Mouse (Mus musculus): ENCODE data around the gene Pex16.
A peak's percentile ranks its signal among the peaks of the same experiment; 100 is the strongest.

The Pex16 gene

DNA sequence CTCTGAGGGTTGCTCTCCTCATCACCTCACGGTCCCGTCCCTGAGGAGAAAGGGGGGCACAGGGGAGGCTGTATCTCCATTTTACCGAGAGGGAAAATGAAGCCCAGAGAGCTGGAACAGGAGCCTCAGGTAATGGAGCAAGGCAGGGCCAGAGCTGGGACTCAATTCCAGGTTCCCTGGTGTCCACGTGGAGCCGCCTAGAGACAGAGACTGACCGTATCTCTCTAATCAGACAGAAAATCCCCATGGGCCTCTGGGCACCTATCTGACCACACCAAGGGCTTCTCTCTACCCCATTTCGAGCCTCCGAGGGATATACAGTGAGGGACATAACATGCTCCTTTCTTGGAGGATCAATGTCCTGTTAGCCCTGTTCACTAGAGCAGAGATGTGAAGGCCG is 48.7 kb downstream of the Pex16 start:
- no peak for DNase-seq

DNA sequence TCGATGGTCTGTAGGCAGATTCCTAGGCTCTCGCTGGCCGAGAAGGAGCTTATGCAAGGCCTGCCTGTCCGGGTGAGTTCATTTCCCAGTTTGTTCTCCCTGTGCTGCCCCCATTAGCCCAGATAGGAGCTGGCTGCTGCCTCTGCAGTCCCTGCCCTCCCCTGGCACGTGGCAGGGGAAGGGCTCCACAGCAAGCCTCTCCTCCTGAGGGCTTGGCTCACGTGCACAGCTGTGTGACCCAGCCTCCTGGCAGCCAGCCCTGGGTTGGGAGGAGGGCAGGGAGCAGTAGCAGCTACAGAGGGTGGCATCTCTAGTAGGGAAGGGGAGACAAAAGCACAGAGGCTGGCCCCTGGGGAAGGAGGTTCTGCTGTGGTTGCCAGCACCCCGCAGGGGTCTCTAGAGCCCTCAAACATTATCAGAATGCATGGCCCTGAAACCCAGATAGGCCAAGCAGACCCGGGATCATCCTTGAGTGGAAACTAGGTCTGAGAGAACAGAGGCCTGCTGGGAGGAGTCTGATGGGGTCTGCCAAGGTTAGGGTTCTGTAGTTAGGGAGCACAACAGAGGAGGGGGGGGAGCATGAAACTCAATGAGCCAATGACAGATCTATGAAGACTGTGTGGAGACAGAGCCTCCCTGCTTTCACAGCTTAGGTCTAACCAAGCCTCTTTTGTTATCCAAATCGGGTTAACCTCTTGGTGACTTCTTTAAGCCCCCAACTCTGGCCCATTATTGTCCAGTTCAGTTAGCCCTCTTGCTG is 49.4 kb downstream of the Pex16 start:
- peak; percentile 80 to 85 for DNase-seq

DNA sequence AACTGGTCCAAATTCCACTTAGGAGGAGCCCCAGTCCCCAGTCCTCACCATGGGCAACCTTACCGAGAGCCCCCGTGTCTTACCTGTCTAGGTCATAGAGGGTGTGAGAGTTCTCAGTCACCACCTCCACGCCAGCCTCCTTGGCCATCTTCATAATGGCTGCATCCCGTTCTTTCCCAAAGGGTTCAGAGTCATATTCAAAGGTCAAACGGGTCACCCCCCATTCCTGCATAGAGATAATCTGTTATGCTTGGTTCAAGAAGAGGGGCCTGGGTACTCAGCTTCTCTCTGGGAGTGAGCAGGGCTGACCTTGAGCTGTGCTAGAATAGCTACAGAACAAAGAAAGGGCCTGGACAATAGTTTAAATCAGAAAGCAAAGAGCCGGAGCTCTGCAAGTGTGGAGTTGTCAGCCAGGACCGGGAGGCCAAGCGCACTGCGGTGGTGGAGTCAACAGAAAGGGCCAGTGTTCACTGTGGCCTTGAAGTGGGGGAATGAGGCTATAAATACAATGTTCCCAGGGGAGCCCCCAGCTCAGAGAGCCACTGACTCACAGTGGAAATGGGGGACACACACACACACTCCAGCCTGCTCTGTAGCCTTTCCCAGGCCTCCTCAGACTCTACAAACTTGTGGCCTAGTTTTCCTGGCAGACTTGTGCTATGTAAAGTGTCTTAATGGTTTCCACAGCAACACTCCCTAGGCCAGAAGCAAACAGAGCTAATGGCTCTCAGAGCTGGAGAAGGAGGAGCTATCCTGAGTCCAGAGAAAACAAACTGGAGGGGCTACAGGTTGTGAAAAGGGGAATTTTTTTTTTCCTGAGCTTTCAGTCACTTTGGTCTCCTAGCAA is 50.2 kb downstream of the Pex16 start:
- peak; percentile 23 to 43 for DNase-seq

DNA sequence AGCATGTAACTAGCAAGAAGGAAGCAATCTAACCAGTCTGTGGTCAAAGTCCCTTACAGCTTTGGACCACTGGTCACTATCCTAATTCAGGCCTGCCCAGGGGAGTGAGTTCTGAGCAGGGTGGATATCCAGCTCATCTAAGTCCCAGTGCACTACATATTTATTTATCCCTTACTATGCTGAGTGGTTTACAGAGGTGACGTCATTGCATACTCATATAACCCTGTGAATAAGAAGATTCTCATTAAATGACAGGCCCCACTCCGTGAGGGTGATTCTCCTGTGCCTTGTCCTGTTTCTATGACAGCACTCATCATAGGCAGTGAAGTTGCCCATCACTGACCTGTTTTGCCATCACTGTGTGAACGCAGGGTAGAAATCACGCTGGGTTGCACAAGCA is 50.9 kb downstream of the Pex16 start:
- DNase-seq, result no peak

DNA sequence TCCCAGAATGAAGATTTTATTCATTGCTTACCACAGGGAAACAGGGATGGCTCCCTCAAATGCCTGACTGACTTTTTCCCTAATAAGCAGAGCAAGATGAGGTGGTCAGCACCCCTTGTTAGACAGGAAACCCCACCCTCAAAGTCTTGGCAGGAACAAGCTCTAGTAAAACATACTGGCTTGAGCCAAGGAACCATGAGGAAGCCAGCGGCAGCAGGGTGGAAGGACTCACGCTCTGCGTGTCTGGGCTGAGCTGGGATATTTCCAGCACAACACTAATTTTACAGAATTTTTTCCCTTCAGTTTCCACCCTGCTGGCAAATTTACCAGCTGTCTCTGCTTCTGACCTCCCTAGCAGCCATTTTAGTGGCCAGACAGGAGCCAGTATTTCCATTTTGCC is 52.0 kb downstream of the Pex16 start:
- peak; percentile 34 to 60 for DNase-seq

DNA sequence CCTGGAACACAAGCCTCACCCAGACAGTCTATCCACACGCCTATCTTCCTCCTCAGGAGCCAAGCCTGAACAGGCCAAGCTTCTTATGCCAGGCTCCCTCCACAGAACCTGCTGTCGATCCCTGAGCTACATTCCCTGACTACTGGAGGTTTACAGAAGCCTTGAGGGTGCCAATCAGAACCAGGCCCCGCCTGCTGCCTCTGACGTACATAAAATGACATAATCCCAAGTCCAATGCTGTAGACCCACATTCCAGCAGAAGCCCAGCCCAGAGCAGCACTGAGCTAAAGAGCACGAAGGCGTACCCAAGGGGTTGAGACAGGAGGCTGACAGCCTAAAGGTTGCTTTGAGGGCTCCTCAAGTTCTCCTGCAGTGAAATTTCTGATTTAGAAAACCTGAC is 53.4 kb downstream of the Pex16 start:
- peak; percentile 79 to 83 for DNase-seq

DNA sequence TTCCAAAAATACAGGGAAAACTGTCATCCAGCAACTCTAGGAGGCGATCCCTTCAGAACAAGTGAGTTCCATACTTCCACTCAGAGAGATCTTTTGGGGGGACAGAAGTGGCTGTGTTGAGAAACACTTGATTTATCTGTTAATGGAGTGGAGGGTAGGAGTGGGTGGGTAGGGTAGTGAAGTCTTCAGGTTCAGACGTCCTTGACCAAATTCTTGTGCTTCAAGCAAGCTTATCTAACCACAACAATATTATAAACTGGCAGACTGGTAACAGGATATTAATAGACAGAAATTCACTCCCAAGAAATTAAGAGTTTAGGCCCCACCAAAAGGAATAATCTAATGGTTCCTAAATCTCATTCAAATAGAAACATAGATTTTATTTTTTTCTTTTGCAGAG is 55.6 kb downstream of the Pex16 start:
- DNase-seq, result no peak

Measured in kidney, postnatal 4 days (tissue).